8 mouse cellular contexts compared by ENCODE assay signal in the genomic region with DNA sequence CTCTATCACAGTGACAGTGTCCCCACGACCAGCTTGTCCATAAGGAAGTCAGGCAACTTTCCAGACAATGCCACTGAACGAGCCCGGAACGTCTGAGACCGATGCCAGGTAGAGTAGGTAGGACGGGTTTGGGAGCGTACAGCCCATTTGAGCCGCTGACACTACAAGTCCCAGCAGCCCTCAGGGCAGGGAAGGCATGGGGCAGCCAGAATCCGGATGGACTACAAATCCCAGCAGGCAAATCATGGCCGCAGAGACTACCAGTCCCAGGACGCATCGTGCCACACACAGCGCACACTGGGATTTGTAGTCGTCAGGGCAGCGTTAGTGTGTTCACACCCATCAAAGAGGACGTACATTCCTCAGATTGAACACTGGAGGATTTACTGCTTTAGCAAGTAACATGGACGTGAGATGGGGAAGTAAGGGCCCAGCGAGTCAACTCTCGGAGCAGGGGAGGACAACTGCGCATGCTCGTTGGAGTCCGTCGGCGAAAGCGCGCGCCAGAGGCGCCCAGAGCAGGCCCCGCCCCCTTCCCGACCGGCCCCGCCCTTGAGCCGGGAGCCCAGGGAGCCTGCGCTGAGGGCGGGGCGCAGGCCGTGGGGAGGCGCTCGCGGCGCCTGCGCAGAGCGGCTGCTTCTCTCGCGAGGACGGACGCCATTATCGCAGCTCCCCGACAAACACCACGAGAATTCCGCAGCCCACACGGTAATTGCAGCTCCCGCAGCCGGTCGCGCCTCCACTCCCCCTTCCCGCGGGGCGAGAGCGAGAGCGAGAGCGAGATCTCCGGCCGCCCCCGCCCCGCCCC. TPM values are rescaled to one million over a fixed set of nuclear protein-coding genes. Genes with fewer than 3 reads are reported as not detected.
DNase-seq lines count a peak whose midpoint lies in the region; ATAC-seq lines count a peak whose summit lies in the region.

No protein-coding gene starts in this region.

- H3K27me3 ChIP-seq in forebrain, embryonic 14.5 days (replicated peaks; ENCODE audit: control insufficient read depth, insufficient read depth, low read length) = no peaks in the 10 kb centered on the region
- H3K27me3 ChIP-seq in neural tube, embryonic 15.5 days (replicated peaks) = no peaks in the 10 kb centered on the region

- peak overlapping the region; percentile 96 for H3K27ac ChIP-seq in forebrain, embryonic 14.5 days (ENCODE audit: low read depth, low read length)
- peak overlapping the region; percentile 97 for H3K27ac ChIP-seq in neural tube, embryonic 15.5 days (replicated peaks)

- ATAC-seq in forebrain, embryonic 14.5 days = peak; percentile 95
- ATAC-seq in neural tube, embryonic 15.5 days (ENCODE audit: low FRiP score) = peak; percentile 96

- DNase-seq in ES-CJ7 (ENCODE audit: low read depth, low spot score) = peak; percentile 100
- DNase-seq in cerebellum, adult 11 months = peak; percentile 99
- DNase-seq in forebrain, embryonic 14.5 days (ENCODE audit: low spot score) = peak; percentile 99
- DNase-seq in heart, postnatal 14 days = peak; percentile 99 to 100
- peak; percentile 98 for DNase-seq in layer of hippocampus, adult 11-12 months (ENCODE audit: low spot score)
- peak; percentile 98 for DNase-seq in lung, adult 18-20 months
- peak; percentile 99 for DNase-seq in testis, postnatal 14 days (ENCODE audit: low spot score)

- H3K4me1 ChIP-seq in forebrain, embryonic 14.5 days (ENCODE audit: control insufficient read depth, insufficient read depth, low read length) = peaks cover 33% of the 10 kb centered on the region
- peaks cover 54% of the 10 kb centered on the region for H3K4me1 ChIP-seq in neural tube, embryonic 15.5 days

- peaks cover 15% of the 10 kb centered on the region for H3K36me3 ChIP-seq in forebrain, embryonic 14.5 days (ENCODE audit: control insufficient read depth, insufficient read depth, low read length)
- no peaks in the 10 kb centered on the region; the same call in 1 of the 2 replicates for H3K36me3 ChIP-seq in neural tube, embryonic 15.5 days

- H3K9ac ChIP-seq in forebrain, embryonic 14.5 days (ENCODE audit: low read length) = peak overlapping the region; percentile 97
- peak overlapping the region; percentile 97 for H3K9ac ChIP-seq in neural tube, embryonic 15.5 days (replicated peaks)

- no peaks in the 10 kb centered on the region for H3K9me3 ChIP-seq in forebrain, embryonic 14.5 days (replicated peaks; ENCODE audit: control insufficient read depth, low read length)
- H3K9me3 ChIP-seq in neural tube, embryonic 15.5 days (replicated peaks) = no peaks in the 10 kb centered on the region

- WGBS in forebrain, embryonic 14.5 days = under 1% methylated on average over 61 of the region's 66 CpGs
- under 1% methylated on average over 57 of the region's 66 CpGs for WGBS in neural tube, embryonic 15.5 days

- peak overlapping the region; percentile 80 for H3K4me2 ChIP-seq in forebrain, embryonic 14.5 days (ENCODE audit: low read length)
- peak overlapping the region; percentile 82 for H3K4me2 ChIP-seq in neural tube, embryonic 15.5 days

- peak overlapping the region; percentile 93 for H3K4me3 ChIP-seq in forebrain, embryonic 14.5 days (ENCODE audit: low read depth, low read length)
- peak overlapping the region; percentile 84 for H3K4me3 ChIP-seq in neural tube, embryonic 15.5 days (replicated peaks)

- intact Hi-C loops in heart, postnatal 14 days (cut with DNase I) = no loop called here

RNA-seq across cellular contexts. Expression of gene Banp, which starts 0.6 kb away (rescaled TPM):
- polyA plus RNA-seq in forebrain, embryonic 14.5 days (2014; fragmentation: Nextera tagmentation; extraction: Ambion mirVana) = 47.2 and 57.7 TPM in 2 replicates
- total RNA-seq in heart, postnatal 14 days (2021) = 10 to 100 TPM; 16.0 to 24.5 TPM
- polyA plus RNA-seq in neural tube, embryonic 15.5 days (2015; fragmentation: Nextera tagmentation; extraction: Ambion mirVana) = 51.1 and 52.8 TPM in 2 replicates

RNA-seq across cellular contexts. Expression of gene Car5a, which starts 5.4 kb away (rescaled TPM):
- polyA plus RNA-seq in forebrain, embryonic 14.5 days (2014; fragmentation: Nextera tagmentation; extraction: Ambion mirVana) = 0.28 and 0.46 TPM in 2 replicates
- not detected for total RNA-seq in heart, postnatal 14 days (2021)
- polyA plus RNA-seq in neural tube, embryonic 15.5 days (2015; fragmentation: Nextera tagmentation; extraction: Ambion mirVana) = 0.46 and 0.50 TPM in 2 replicates

RNA-seq across cellular contexts. Expression of gene Slc7a5, which starts 42.7 kb away (rescaled TPM):
- polyA plus RNA-seq in forebrain, embryonic 14.5 days (2014; fragmentation: Nextera tagmentation; extraction: Ambion mirVana) = 37.9 and 39.7 TPM in 2 replicates
- 1 to 10 TPM; 6.7 to 7.0 TPM for total RNA-seq in heart, postnatal 14 days (2021)
- 39.6 and 41.1 TPM in 2 replicates for polyA plus RNA-seq in neural tube, embryonic 15.5 days (2015; fragmentation: Nextera tagmentation; extraction: Ambion mirVana)

Comparison
In these comparisons a context has a peak if more than half of its experiments do, and no peak if none do; other contexts are left out.
1. Peak in every context shown above with its lines: DNase-seq, ATAC-seq, H3K4me3 ChIP-seq and H3K27ac ChIP-seq.